Mouse (Mus musculus): ENCODE measurements at regions not wholly inside any gene's neighbourhood (a gene's known extent, or its start where the extent isn't known, plus 50 kb on each side); places are given as distances from the start of the nearest gene placed in this dataset.

- in situ Hi-C loops (cut with MboI): no loop called here
Measured at GRCm38 (mm10) chr17:83898531-83898930, 50.8 kb upstream of the Haao start.
